Mouse (Mus musculus): ENCODE measurements around the gene Med9.

GRCm38 (mm10) chr11:59964163-59964758 is 16.3 kb downstream of the Med9 start:
- TF ChIP-seq CTCF (IDR thresholded peaks at IDR 0.05; ENCODE audit: extremely low read depth, insufficient read length, insufficient replicate concordance, low read depth, low read length) (no peak), POLR2A (IDR thresholded peaks at IDR 0.05; ENCODE audit: low read depth, low read length) (no peak)
